Mouse (Mus musculus) left cerebral cortex, postnatal 36 days (tissue): Measurements from ENCODE around the gene Gpsm2. TPM values are rescaled to one million over a fixed set of nuclear protein-coding genes. Genes with fewer than 3 reads are reported as not detected.
"Not testable (repeated sequence)": the region's sequence is repeated elsewhere in the genome, so short reads cannot be mapped to it uniquely, and the experiment has no call there.

Source experiments
- DNase-seq, 2 experiments: peaks; one replicate each; pipeline ENCODE4 v3.0.0; 2021 to 2022; ENCODE audit warnings: low spot score in 2 of 2, mixed read lengths in 1 of 2
- intact Hi-C: fragments of 180-260 bp; cut with DNase I; formaldehyde crosslinking; loops from one replicate; pipeline ENCODE4 v1.15.1; 2025
- total RNA-seq, 2 experiments: library from RNA; stranded (reverse); gene quantifications; 2 replicates each; pipeline ENCODE4 v1.2.3; 2021

Gpsm2 gene
- total RNA-seq, 2 experiments from 2014 or later, result 12.7 to 15.3 TPM

DNA sequence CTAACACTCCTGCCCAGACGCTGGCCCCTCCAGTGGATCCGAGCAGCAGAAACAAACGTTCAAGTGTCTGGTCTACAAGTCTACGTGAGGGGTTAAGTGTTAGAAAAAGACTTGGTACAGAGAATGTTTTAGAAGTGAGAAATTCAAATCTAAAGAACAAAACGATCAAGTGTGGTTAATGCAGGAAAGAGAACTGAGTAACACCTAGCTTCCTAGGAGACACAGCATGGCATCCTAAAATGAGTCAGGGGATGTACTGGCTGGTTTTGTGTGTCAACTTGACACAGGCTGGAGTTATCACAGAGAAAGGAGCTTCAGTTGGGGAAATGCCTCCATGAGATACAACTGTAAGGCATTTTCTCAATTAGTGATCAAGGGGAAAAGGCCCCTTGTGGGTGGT lies 38.5 kb downstream of the Gpsm2 start:
- DNase-seq, intact Hi-C loops: not testable (repeated sequence)

DNA sequence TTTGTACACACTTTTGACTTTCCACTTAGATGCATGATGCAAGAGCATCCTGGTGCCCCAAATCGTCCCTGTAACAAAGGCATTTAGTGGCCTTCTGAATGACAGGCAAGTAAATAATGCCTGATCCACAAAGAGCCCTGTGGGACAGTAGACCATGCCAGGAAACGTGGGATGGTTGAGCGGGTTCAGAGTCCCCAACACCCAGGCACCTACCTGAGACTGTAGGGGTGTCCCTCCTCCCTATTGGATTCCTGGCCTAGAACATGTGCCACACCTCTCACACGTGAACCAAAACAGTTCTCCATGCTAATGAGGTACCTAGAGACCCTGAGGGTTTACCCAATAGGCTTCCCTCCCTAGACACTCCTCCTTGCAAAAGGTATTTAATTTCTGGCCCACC lies 41.1 kb downstream of the Gpsm2 start:
- DNase-seq, result no peak
- intact Hi-C loops, result no loop called here

DNA sequence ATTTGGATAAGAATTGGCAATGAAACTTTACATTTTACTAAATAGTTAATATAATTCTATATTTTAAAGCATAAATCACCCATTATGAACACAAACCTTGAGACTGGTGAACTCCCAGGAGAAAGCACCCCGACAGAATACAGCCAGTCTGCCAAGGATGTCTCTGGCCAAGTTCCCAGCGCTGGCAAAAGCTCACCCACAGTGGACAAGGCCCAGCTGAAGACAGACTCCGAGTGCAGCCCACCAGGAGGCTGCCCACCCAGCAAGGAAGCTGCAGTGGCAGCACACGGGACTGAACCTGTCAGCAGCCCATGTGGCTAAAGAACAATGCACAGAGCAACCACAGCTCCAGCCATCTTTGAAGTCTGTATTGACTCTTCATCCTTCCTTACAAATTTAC lies 45.5 kb downstream of the Gpsm2 start:
- intact Hi-C loops, result no loop called here
- DNase-seq, result no peak

DNA sequence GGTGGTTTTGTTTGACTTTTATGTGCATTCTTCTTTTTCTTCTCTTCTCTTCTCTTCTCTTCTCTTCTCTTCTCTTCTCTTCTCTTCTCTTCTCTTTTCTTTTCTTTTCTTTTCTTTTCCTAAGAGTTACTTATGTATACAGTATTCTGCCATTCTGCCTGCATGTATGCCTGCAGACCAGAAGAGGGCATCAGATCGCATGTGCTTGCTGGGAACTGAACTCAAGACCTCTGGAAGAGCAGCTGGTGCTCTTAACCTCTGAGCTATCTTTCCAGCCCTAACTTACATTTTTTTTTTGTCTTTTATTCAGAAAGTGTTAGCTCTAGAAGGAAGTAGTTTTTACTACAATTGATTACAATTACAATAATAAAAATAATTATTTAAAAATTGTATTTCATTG lies 61.2 kb downstream of the Gpsm2 start:
- intact Hi-C loops, result loop anchor here (10.0 kb wide), 1 partner anchor 244 kb away; no protein-coding TSS in a partner anchor
- DNase-seq, result no peak

DNA sequence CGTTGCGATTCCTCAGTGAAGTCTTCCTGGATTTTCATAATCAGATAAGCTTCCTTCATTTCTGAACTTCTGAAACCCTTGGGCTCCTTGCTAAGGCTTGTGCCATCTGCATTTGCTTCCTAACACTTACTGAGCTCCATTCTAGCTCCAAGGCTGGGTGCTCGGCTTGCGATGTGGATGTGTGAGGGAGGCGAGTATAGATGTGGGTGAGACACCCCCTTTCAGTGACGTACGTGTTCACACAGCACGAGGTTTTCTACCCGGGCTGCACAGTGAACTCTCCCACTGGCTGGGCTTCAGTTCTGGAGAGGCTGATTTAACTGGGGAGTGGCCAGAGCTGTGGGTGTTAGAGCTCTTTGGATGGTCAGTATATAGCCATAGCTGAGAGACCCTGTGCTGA lies 63.5 kb downstream of the Gpsm2 start:
- no peak for DNase-seq
- intact Hi-C loops, result no loop called here

DNA sequence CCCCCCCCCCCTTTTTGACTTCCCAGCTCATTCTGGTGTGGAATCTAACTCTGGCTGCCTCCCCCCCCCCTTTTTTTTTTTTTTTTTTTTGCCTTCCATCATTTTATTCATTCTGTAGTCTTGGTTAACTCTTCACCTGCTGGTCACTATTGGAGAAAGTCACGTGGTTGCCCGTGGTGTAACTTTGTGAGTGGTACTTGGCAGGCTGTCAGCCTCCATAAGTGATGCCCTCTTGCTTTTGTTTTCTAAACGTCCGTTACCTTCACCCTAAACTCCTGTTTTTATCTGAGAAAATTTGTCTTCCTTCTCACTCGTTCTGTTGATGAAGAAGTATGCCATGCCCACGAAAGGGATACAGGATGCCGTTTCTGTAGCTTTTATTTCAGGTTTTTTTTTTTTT lies 66.6 kb downstream of the Gpsm2 start:
- intact Hi-C loops, result no loop called here
- DNase-seq, result no peak

DNA sequence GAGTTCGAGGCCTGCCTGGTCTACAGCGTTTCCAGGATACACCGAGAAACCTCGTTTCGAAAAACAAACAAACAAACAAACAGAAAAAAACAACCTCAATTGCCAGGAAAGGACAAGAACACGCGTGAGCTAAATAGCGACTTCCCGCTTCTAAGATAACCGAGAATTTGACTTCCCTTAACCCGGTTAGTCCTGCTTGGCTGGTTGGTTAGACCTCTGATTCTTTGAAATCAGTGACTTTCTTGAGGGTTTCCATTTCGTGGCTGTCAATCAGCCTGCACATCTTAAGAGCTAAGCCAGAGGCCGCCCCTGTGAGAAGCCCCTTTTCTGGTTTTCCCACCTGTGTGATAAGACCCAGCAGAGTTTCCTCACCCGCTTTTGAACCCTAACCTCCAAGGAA lies 67.5 kb downstream of the Gpsm2 start:
- intact Hi-C loops, result no loop called here
- no peak for DNase-seq

DNA sequence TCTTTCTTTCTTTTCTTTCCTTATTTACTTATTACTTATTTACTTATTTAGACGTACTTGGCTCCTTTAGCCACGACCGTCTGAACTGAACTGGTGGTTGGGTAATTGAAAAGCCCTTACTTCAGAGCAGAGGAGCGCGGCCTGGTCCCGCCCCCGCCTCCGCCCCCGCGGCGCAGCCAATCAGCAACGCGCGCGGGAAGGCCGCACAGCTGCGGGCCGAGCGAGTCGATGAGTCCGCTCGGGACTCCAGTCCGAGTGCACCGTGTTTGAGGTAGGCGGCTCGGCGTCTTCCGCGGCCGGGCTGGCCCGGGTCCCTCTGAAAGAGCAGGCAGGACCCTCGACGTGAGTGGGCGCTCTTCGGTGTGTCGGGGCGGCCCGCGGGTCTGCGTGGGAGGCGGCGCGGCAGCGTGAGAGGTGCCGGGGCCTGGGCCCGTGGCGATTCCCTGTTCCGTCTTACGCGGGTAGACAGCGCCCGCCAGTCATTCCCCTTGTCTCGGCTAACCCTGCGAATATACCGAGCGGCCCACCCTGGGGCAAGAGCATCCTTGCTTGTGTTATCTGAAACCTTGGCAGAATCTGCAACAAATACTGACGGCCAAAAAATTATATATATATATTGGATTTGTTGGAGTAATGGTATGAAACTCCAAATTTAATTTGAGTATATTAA lies 68.3 kb downstream of the Gpsm2 start, which contains the start of gene Clcc1:
Clcc1 (plus strand) TSS at position 204 of the 670 bp plus-strand sequence.
- DNase-seq, result peak; percentile 93 to 95
- intact Hi-C loops, result no loop called here

DNA sequence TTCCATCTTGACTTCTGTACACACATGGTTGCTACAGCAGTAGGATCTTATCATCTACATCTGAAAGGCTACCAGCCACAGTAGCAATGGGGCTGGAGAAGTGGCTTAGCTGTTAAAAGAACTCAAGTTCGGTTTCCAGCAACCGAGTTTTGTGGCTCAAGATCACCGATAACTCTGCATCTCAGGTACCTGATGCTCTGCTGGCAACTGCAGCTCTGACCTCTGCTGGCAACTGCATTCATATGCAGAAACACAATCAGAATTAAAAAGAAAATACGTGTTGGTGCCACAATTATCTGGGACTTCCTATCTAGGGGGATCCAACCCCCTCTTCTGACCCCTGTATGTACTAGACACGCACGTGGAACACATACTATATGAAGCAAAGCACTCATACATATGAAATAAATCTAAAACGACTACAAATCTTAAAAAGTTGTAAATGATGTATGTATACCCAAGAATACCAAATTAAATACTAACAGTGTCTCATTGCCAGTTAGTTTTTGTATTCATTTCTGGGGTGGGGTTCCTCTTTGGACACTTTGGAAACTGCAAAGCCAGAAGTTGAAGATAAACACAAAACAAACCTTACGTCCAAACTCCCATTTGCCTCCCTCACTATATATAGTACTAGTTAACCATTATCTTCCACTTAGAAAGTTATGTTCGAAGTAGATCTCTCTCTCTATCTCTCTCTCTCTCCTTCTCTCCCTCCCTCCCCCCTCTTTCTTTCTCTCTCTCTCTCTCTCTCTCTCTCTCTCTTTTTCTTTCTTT lies 69.1 kb downstream of the Gpsm2 start:
- intact Hi-C loops, result no loop called here
- DNase-seq, result no peak

DNA sequence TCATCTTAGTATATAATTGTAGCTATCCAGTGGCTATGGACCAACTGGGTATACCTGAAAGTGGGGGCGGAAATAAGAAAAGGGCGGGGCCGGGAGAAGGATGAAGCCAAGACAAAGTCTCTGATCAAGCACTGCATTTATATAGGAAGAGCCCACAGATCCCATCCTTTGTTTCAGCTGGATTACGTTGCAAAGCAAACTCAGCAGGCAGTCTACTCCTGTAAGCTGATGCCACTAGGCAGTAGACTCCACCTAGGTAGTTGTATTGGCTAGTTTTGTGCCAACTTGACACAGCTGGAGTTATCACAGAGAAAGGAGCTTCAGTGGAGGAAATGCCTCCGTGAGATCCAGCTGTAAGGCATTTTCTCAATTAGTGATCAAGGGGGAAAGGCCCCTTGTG lies 74.4 kb downstream of the Gpsm2 start:
- DNase-seq, intact Hi-C loops: not testable (repeated sequence)

DNA sequence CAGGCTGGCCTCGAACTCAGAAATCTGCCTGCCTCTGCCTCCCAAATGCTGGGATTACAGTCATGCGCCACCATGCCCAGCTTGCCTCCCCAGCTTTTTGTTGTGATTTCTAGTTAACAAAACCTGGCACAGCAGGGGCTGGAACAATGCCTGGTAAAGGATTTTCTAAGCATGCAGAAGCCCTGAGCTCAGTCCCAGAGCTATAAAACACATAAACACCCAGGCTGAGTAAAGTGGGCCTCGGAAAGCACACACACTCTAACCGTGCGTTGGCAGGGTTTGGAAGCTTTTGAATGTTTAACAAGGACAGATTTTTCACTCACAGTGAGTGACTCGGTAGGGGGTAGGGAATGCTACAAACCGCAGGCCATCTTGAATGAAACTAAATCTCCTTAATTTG lies 76.1 kb downstream of the Gpsm2 start:
- DNase-seq, result peak in 1 of 2 experiments; percentile 23
- intact Hi-C loops, result no loop called here

DNA sequence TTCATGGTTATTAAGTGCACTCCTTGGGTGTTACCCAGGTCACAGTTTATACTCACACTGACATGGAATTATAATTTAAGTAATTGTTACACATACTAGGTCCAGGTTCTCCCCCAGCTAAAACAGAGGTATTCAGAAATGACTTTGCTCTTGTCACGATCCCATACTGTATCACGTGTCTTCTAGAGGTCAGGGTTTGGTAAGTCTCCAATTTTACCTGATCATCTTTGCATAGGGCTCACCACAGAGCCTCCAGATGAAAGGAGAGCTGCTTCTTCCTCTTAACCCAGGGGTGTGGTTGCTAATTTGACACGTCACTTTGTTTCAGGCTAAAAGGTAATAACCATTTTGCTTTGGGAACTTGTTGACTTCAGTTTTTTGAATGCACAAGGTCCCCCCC lies 77.3 kb downstream of the Gpsm2 start:
- no peak for DNase-seq
- intact Hi-C loops, result no loop called here

DNA sequence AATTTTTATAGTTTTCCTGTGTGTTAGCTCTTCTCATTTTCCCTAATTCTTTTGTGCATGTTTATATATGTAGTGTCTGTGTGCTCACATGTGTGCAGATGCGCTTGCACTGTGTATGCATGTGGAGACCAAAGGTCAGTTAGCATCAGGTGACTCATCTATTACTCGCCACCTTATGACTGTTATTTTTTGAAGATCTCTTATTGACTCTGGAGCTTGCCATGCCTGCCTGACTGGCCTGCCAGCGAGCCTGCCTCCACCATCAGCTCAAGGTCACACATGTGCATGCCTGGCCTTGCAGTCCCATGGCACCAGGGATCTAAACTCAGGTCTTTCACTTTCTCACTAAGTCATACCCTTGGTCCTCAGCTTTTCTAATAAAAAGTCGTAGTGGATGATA lies 81.1 kb downstream of the Gpsm2 start:
- intact Hi-C loops, result no loop called here
- DNase-seq, result no peak

DNA sequence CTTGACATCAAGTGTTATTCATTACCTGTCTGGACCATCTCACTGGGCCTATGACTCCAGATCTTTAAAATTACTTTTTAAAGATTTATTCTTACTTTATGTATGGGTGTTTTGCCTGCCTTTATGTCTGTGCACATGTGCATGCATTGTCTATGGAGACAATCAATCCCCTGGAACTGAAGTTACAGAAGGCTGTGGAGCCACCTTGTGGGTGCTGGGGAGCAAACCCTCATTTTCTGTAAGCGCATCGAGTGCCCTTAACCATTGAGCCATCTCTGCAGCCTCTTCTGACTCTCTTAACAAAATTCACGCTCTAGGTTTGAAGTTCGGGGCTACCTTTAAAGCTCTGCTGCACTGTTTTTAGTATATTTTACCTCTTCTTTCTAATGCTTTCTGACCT lies 82.7 kb downstream of the Gpsm2 start:
- DNase-seq, result no peak
- intact Hi-C loops, result no loop called here

DNA sequence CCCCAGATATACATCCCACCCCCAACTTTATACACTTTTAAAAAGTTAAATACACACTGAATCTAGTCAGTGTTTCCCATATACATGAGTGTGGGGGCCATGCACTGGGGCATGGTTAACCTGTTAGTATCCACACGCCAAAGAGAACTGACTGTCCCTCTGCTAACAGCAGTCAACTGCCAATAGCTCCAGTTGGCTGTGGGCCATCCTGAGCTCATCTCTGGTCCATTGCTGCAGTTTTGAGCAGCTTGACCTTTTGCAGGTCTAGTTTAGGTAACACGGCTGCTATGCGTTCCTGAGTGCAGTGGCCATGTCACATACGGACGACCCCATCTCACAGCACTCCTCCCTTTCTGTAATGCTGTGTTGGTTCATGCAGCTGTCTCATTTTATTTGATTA lies 87.3 kb downstream of the Gpsm2 start:
- intact Hi-C loops, result no loop called here
- DNase-seq, result no peak

Other genes with a start within 250 kb of the Gpsm2 start
- gene 1700013F07Rik, start 188.2 kb downstream of the Gpsm2 start, total RNA-seq, result 1 to 10 TPM; 1.9 to 2.7 TPM
- 10 to 100 TPM; 34.2 to 37.8 TPM for gene 5330417C22Rik, start 185.8 kb downstream of the Gpsm2 start, total RNA-seq
- gene Tmem167b, start 159.8 kb downstream of the Gpsm2 start, total RNA-seq, result 10 to 100 TPM; 43.2 to 44.7 TPM
- 10 to 100 TPM; 24.3 to 27.1 TPM for gene Taf13, start 150.6 kb downstream of the Gpsm2 start, total RNA-seq
- gene Wdr47, start 131.0 kb downstream of the Gpsm2 start, total RNA-seq, result 100 to 1,000 TPM; 126 TPM
- gene Clcc1, start 68.4 kb downstream of the Gpsm2 start, total RNA-seq, result 10 to 100 TPM; 29.9 to 33.1 TPM
- not detected for gene Aknad1, start 17.3 kb upstream of the Gpsm2 start, total RNA-seq
- 10 to 100 TPM; 22.4 to 23.7 TPM for gene Stxbp3, start 118.2 kb upstream of the Gpsm2 start, total RNA-seq
- not detected for gene Fndc7, start 167.7 kb upstream of the Gpsm2 start, total RNA-seq
- 10 to 100 TPM; 28.0 to 54.5 TPM for gene Prpf38b, start 189.4 kb upstream of the Gpsm2 start, total RNA-seq
- 1 to 10 TPM; 1.3 to 2.3 TPM for gene Henmt1, start 217.6 kb upstream of the Gpsm2 start, total RNA-seq
- not detected for gene Gm9857, start 218.1 kb upstream of the Gpsm2 start, total RNA-seq